Mouse (Mus musculus): ENCODE measurements at regions not wholly inside any gene's neighbourhood (a gene's known extent, or its start where the extent isn't known, plus 50 kb on each side); places are given as distances from the start of the nearest gene placed in this dataset.

DNA sequence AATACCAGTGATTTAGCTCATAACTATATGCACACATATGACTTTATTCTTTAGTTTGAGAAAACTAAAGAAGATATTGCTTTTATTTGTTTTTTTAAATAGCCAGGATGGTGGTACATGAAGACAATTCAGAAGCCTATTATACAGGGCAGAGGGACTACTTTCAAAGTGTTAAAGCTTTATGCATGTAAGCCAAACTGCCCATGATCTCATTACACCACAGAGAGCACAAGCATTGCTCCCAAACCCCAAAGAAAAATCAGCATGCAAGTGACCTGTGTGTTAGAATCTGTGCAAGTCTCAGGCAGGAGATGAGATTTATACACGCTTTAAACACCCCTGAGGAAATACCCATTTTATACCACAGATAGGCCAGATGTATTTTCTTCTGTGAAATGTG lies 114.6 kb upstream of the Fam92a start:
- Histone ChIP-seq H3K4me3 (replicated peaks; ENCODE audit: low read length) (no peak overlapping the region), H3K9me3 (ENCODE audit: control insufficient read depth, low read length) (0 out of 2 replicates have a peak, but pooled peaks cover 6% of the 10 kb centered on the region), H3K27ac (no peak overlapping the region), H3K4me2 (replicated peaks) (no peak overlapping the region), H3K9ac (no peak overlapping the region), H3K4me1 (replicated peaks; ENCODE audit: control insufficient read depth, insufficient read depth, low read length) (no peaks in the 10 kb centered on the region), H3K27me3 (ENCODE audit: control insufficient read depth, insufficient read depth, low read length) (no peaks in the 10 kb centered on the region), H3K36me3 (replicated peaks; ENCODE audit: control insufficient read depth, insufficient read depth) (no peaks in the 10 kb centered on the region)
- 40% methylated on average over 1 of the region's 1 CpGs for WGBS
- DNase-seq (ENCODE audit: low spot score) (no peak), ATAC-seq (ENCODE audit: low FRiP score) (no peak)

DNA sequence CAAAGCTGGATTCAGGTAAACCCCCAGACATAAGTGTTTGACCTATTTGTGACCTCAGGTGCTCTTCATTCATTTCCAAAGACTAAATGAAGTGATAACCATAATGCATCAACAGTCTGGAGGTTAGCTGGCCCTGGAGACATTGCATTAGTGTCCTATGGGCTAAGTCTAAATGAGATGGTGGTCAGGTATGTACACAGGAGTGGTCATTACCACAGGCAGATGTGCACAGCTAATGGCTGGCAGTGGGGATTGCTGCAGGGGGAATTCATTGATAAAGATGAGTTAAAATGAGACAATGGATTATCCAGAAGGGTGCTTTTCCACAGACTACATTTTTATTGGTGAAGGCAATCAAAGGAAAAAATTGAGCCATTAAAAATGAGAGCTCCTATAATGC lies 114.2 kb upstream of the Fam92a start:
- Histone ChIP-seq H3K36me3 (replicated peaks; ENCODE audit: control insufficient read depth, insufficient read depth) (no peaks in the 10 kb centered on the region), H3K4me1 (replicated peaks; ENCODE audit: control insufficient read depth, insufficient read depth, low read length) (no peaks in the 10 kb centered on the region), H3K4me2 (replicated peaks) (no peak overlapping the region), H3K9ac (no peak overlapping the region), H3K27ac (no peak overlapping the region), H3K4me3 (replicated peaks; ENCODE audit: low read length) (no peak overlapping the region), H3K9me3 (ENCODE audit: control insufficient read depth, low read length) (0 out of 2 replicates have a peak, but pooled peaks cover 6% of the 10 kb centered on the region), H3K27me3 (ENCODE audit: control insufficient read depth, insufficient read depth, low read length) (no peaks in the 10 kb centered on the region)
- peak; percentile 51; the same call in 1 of the 2 replicates for ATAC-seq (ENCODE audit: low FRiP score)
- DNase-seq (ENCODE audit: low spot score): no peak

DNA sequence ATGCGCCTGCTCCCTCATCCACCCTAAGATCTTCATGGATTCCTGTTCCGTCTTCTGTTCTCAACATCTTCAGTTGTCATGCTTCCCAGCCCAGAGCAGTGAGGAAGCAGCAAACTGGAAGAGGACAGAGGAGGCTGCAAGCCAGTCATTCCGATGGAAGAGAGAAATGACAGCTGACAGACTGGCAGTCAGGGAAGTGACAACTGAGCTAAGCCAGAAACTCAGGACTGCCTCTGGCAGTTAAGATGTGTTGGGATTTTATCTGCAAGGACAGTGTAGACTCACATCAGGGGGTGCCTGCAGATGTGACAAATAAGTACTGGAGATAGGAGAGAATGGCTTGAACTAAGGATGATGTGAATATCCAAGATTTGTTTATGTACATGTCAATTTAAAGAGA lies 106.1 kb upstream of the Fam92a start:
- H3K4me3 ChIP-seq (replicated peaks; ENCODE audit: low read length): no peak overlapping the region
- H3K27me3 ChIP-seq (ENCODE audit: control insufficient read depth, insufficient read depth, low read length): no peaks in the 10 kb centered on the region
- ATAC-seq (ENCODE audit: low FRiP score) (no peak), DNase-seq (ENCODE audit: low spot score) (no peak)
- H3K4me2 ChIP-seq (replicated peaks): no peak overlapping the region
- H3K9ac ChIP-seq: no peak overlapping the region
- H3K4me1 ChIP-seq (replicated peaks; ENCODE audit: control insufficient read depth, insufficient read depth, low read length): no peaks in the 10 kb centered on the region
- no peaks in the 10 kb centered on the region for H3K9me3 ChIP-seq (ENCODE audit: control insufficient read depth, low read length)
- no peak overlapping the region for H3K27ac ChIP-seq
- WGBS: 87% methylated on average over 3 of the region's 3 CpGs
- H3K36me3 ChIP-seq (replicated peaks; ENCODE audit: control insufficient read depth, insufficient read depth): no peaks in the 10 kb centered on the region

DNA sequence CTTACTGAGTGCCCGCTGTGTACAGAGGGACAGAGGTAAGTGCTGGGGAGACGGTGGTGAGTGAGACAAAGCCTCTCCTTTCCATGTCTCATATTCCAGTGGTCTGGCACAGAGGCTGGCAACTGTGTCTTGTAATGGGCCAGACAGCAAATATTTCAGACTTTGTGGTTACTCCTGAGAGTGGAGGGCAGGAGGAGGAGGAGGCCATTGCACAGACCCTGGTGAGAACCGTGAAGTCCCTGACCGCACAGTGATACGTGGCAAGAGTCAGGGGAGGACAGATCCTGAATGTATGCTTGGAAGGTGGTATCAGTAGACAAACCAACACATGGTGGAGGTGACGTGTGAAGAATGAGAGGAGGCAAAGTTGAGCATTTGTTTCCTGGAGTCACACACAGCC lies 101.6 kb upstream of the Fam92a start:
- peaks cover 5% of the 10 kb centered on the region for H3K4me1 ChIP-seq (replicated peaks; ENCODE audit: control insufficient read depth, insufficient read depth, low read length)
- no peak overlapping the region for H3K4me2 ChIP-seq (replicated peaks)
- no peaks in the 10 kb centered on the region for H3K36me3 ChIP-seq (replicated peaks; ENCODE audit: control insufficient read depth, insufficient read depth)
- no peaks in the 10 kb centered on the region for H3K9me3 ChIP-seq (ENCODE audit: control insufficient read depth, low read length)
- no peak overlapping the region for H3K4me3 ChIP-seq (replicated peaks; ENCODE audit: low read length)
- 76% methylated on average over 6 of the region's 6 CpGs for WGBS
- DNase-seq (ENCODE audit: low spot score): no peak
- no peaks in the 10 kb centered on the region for H3K27me3 ChIP-seq (ENCODE audit: control insufficient read depth, insufficient read depth, low read length)
- no peak overlapping the region for H3K9ac ChIP-seq
- no peak for ATAC-seq (ENCODE audit: low FRiP score)
- no peak overlapping the region for H3K27ac ChIP-seq

DNA sequence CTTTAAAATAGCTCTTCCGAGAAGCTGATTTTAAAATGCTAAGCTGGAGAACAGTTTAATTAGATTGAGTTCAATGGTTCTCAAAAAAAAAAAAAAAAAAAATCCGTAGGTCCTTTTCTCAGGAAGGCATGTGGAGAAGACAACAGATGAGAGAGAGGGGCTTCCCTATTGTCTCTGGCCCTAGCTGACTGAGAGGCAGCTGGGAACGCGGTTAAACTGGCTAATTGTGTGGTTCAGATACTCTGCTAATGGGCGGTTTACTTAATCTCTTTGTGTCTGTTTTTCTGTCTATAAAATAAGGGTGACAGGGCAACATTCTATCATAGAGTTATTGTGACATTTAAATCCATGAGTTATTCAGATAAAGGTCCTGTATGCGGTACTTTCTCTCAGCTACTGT lies 101.1 kb upstream of the Fam92a start:
- H3K4me1 ChIP-seq (replicated peaks; ENCODE audit: control insufficient read depth, insufficient read depth, low read length): peaks cover 5% of the 10 kb centered on the region
- no peak for DNase-seq (ENCODE audit: low spot score)
- H3K27me3 ChIP-seq (ENCODE audit: control insufficient read depth, insufficient read depth, low read length): no peaks in the 10 kb centered on the region
- H3K27ac ChIP-seq: no peak overlapping the region
- no peaks in the 10 kb centered on the region for H3K36me3 ChIP-seq (replicated peaks; ENCODE audit: control insufficient read depth, insufficient read depth)
- H3K4me3 ChIP-seq (replicated peaks; ENCODE audit: low read length): no peak overlapping the region
- WGBS: 25% methylated on average over 6 of the region's 6 CpGs
- H3K4me2 ChIP-seq (replicated peaks): no peak overlapping the region
- no peak for ATAC-seq (ENCODE audit: low FRiP score)
- no peak overlapping the region for H3K9ac ChIP-seq
- no peaks in the 10 kb centered on the region for H3K9me3 ChIP-seq (ENCODE audit: control insufficient read depth, low read length)

DNA sequence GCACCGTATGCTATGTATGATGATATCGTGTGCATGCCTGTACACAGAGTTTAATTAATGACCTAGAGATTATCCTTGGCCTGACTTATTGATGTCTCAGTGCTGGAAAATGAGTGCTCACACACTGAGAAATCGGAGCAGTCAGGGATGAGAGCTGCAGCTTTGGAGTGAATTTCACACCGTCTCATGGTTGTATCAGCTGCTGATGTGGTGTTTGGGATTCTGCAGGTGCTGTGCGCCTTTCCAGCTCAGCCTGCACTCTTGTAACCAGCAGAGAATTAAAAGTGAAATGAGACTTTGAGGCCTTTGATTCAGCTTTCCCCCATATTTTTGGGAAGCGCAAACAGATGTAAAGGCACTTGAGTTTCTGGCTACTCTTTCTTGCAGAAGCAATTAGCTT lies 100.6 kb upstream of the Fam92a start:
- Histone ChIP-seq H3K36me3 (replicated peaks; ENCODE audit: control insufficient read depth, insufficient read depth) (no peaks in the 10 kb centered on the region), H3K9ac (no peak overlapping the region), H3K4me3 (replicated peaks; ENCODE audit: low read length) (no peak overlapping the region), H3K4me1 (replicated peaks; ENCODE audit: control insufficient read depth, insufficient read depth, low read length) (peaks cover 5% of the 10 kb centered on the region), H3K4me2 (replicated peaks) (no peak overlapping the region), H3K27me3 (ENCODE audit: control insufficient read depth, insufficient read depth, low read length) (no peaks in the 10 kb centered on the region), H3K27ac (peak overlapping the region; percentile 20; the same call in 1 of the 2 replicates), H3K9me3 (ENCODE audit: control insufficient read depth, low read length) (no peaks in the 10 kb centered on the region)
- ATAC-seq (ENCODE audit: low FRiP score): no peak
- 57% methylated on average over 6 of the region's 6 CpGs for WGBS
- no peak for DNase-seq (ENCODE audit: low spot score)

DNA sequence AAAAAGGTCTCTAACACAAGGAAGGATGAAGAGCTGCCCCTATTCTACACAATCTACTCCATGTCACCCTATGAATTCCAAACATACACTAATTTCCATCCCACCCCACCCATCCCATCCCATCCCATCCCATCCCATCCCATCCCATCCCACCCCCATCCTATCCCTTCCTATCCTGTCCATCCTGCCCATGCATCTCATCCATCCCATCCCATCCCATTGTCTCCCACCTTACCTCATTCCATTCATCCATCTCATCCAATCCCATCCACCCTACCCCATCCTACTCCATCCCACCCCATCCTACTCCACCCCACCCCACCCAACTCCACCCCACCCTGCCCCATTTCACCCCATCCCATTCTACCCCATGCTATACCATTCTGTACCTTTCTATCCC lies 91.9 kb upstream of the Fam92a start:
- Histone ChIP-seq H3K27ac (peak overlapping the region; percentile 38), H3K9ac (no peak overlapping the region), H3K4me2 (replicated peaks) (peak overlapping the region; percentile 27), H3K4me1 (replicated peaks; ENCODE audit: control insufficient read depth, insufficient read depth, low read length) (peaks cover 5% of the 10 kb centered on the region), H3K9me3 (ENCODE audit: control insufficient read depth, low read length) (no peaks in the 10 kb centered on the region), H3K27me3 (ENCODE audit: control insufficient read depth, insufficient read depth, low read length) (no peaks in the 10 kb centered on the region), H3K36me3 (replicated peaks; ENCODE audit: control insufficient read depth, insufficient read depth) (no peaks in the 10 kb centered on the region), H3K4me3 (replicated peaks; ENCODE audit: low read length) (no peak overlapping the region)
- ATAC-seq (ENCODE audit: low FRiP score) (peak; percentile 68; the same call in 1 of the 2 replicates), DNase-seq (ENCODE audit: low spot score) (no peak)

DNA sequence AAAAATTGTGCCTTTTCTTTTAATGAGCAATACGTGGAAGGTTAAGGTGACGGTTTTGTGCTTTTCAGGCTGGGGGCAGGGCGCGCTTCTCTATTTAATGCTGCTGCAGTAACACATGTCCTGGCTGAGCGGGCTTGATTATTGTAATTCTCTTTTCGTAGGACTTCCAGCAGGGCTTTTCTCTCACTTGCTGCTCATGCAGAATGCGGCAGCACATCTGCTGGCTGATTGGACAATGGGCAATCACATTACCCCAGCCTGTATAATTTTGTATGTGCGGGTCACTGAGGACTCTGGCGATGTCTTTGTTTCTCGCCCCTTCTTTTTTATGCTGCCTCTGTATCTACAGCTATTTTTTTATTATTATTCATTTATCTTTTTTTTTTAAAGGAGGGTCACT lies 91.4 kb upstream of the Fam92a start:
- no peaks in the 10 kb centered on the region for H3K27me3 ChIP-seq (ENCODE audit: control insufficient read depth, insufficient read depth, low read length)
- no peaks in the 10 kb centered on the region for H3K36me3 ChIP-seq (replicated peaks; ENCODE audit: control insufficient read depth, insufficient read depth)
- peak overlapping the region; percentile 38 for H3K27ac ChIP-seq
- no peak overlapping the region for H3K4me3 ChIP-seq (replicated peaks; ENCODE audit: low read length)
- peak overlapping the region; percentile 27 for H3K4me2 ChIP-seq (replicated peaks)
- no peaks in the 10 kb centered on the region for H3K9me3 ChIP-seq (ENCODE audit: control insufficient read depth, low read length)
- H3K9ac ChIP-seq: no peak overlapping the region
- peak; percentile 90 for ATAC-seq (ENCODE audit: low FRiP score)
- WGBS: 14% methylated on average over 10 of the region's 10 CpGs
- peaks cover 5% of the 10 kb centered on the region for H3K4me1 ChIP-seq (replicated peaks; ENCODE audit: control insufficient read depth, insufficient read depth, low read length)
- DNase-seq (ENCODE audit: low spot score): peak; percentile 70

DNA sequence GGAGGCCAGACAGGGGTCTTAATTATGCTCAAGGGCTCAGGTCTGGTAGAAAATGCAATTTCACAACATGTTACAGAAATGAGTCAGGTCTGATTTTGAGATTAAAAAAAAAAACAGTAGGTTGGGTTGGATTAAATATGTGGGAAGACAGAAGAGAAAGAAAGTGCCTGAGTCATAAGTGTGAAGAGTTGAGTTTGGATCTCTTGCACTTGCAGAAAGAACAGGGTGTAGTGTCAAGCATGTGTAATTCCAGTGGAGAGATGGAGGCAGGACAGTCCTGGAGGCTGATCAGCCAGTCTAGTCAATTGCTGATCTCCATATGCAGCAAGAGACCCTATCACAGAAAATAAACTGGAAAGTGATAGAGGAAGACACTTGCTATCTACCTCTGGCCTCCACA lies 76.2 kb upstream of the Fam92a start:
- no peak overlapping the region for H3K9ac ChIP-seq
- DNase-seq (ENCODE audit: low spot score): no peak
- 0 out of 2 replicates have a peak, but pooled peaks cover under 1% of the 10 kb centered on the region for H3K4me1 ChIP-seq (replicated peaks; ENCODE audit: control insufficient read depth, insufficient read depth, low read length)
- H3K4me3 ChIP-seq (replicated peaks; ENCODE audit: low read length): no peak overlapping the region
- no peaks in the 10 kb centered on the region for H3K36me3 ChIP-seq (replicated peaks; ENCODE audit: control insufficient read depth, insufficient read depth)
- no peak overlapping the region for H3K27ac ChIP-seq
- no peak for ATAC-seq (ENCODE audit: low FRiP score)
- H3K9me3 ChIP-seq (ENCODE audit: control insufficient read depth, low read length): no peaks in the 10 kb centered on the region
- no peaks in the 10 kb centered on the region for H3K27me3 ChIP-seq (ENCODE audit: control insufficient read depth, insufficient read depth, low read length)
- H3K4me2 ChIP-seq (replicated peaks): no peak overlapping the region

DNA sequence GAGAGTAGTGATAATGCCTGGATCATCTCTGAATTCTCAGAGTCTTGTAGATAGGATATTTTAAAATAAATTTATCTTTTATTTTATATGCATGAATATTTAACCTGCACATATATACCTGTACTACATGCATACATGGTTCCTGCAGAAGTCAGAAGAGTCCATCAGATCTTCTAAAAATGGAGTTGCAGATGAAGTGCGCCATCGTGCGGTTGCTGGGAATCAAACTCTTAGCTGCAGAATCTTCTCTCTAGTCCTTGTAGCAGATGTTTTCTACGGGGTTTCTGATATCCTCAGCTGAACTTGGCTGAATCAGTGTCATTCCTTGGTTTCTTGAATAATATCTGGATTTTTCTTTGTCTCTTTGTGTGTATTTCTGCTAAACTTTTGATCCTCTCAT lies 74.8 kb upstream of the Fam92a start:
- H3K4me3 ChIP-seq (replicated peaks; ENCODE audit: low read length): no peak overlapping the region
- 0 out of 2 replicates have a peak, but pooled peaks cover 5% of the 10 kb centered on the region for H3K4me1 ChIP-seq (replicated peaks; ENCODE audit: control insufficient read depth, insufficient read depth, low read length)
- no peak overlapping the region for H3K9ac ChIP-seq
- ATAC-seq (ENCODE audit: low FRiP score) (no peak), DNase-seq (ENCODE audit: low spot score) (no peak)
- H3K4me2 ChIP-seq (replicated peaks): no peak overlapping the region
- no peaks in the 10 kb centered on the region for H3K36me3 ChIP-seq (replicated peaks; ENCODE audit: control insufficient read depth, insufficient read depth)
- H3K9me3 ChIP-seq (ENCODE audit: control insufficient read depth, low read length): no peaks in the 10 kb centered on the region
- H3K27ac ChIP-seq: no peak overlapping the region
- no peaks in the 10 kb centered on the region for H3K27me3 ChIP-seq (ENCODE audit: control insufficient read depth, insufficient read depth, low read length)
- WGBS: 77% methylated on average over 4 of the region's 4 CpGs
